Mouse (Mus musculus) MEL (cell line): ENCODE results near the gene Rab44. TPM values are rescaled to one million over a fixed set of nuclear protein-coding genes. Genes with fewer than 3 reads are reported as not detected.

Source experiments
- DNase-seq: peaks from one replicate; pipeline ENCODE4 v3.0.0; 2011; ENCODE audit warnings: low read depth, low spot score
- H3K27ac ChIP-seq: 2 replicates; pipeline ENCODE4 v1.5.1; 2012; ENCODE audit warnings: low read depth, mild to moderate bottlenecking, control low read depth, low read length, moderate library complexity; ENCODE audit not compliant: control insufficient read depth
- H3K27me3 ChIP-seq, 2 experiments: fragments of 150-350 bp in 1 of 2; sonication (generic) in 1 of 2; 2 replicates each; pipeline ENCODE4 v1.6.1; 2012; ENCODE audit warnings: low read length in 2 of 2, mild to moderate bottlenecking in 2 of 2, improper control_type of control experiment in 1 of 2, moderate library complexity in 1 of 2; ENCODE audit not compliant: insufficient read depth in 2 of 2, control insufficient read depth in 1 of 2
- H3K36me3 ChIP-seq, 2 experiments: 2 replicates each; pipeline ENCODE4 v1.6.1; 2012 to 2014; ENCODE audit warnings: low read length in 2 of 2, improper control_type of control experiment in 1 of 2, inconsistent platforms in 1 of 2, mild to moderate bottlenecking in 1 of 2; ENCODE audit not compliant: insufficient read depth in 2 of 2, control insufficient read depth in 1 of 2
- H3K4me1 ChIP-seq, 2 experiments: fragments of 150-350 bp in 1 of 2; sonication (generic) in 1 of 2; 2 replicates each; pipeline ENCODE4 v1.6.1; 2012; ENCODE audit warnings: low read length in 2 of 2, improper control_type of control experiment in 1 of 2, mild to moderate bottlenecking in 1 of 2; ENCODE audit not compliant: insufficient read depth in 2 of 2, control insufficient read depth in 1 of 2
- H3K4me3 ChIP-seq, 2 experiments: fragments of 150-350 bp in 1 of 2; sonication (generic) in 1 of 2; 2 replicates each; pipeline ENCODE4 v1.5.1; 2012; ENCODE audit warnings: low read depth in 2 of 2, low read length in 2 of 2, mild to moderate bottlenecking in 2 of 2, moderate library complexity in 2 of 2, control low read depth in 1 of 2, improper control_type of control experiment in 1 of 2; ENCODE audit not compliant: control insufficient read depth in 1 of 2, insufficient read depth in 1 of 2
- H3K79me2 ChIP-seq: 2 replicates; pipeline ENCODE4 v1.6.1; 2012; ENCODE audit warnings: mild to moderate bottlenecking, low read length, moderate library complexity; ENCODE audit not compliant: control insufficient read depth, poor library complexity, insufficient read depth
- H3K9ac ChIP-seq: 2 replicates; pipeline ENCODE4 v1.6.1; 2012; ENCODE audit warnings: low read depth, mild to moderate bottlenecking, control low read depth, low read length, moderate library complexity; ENCODE audit not compliant: control insufficient read depth, poor library complexity, severe bottlenecking
- H3K9me3 ChIP-seq: fragments of 150-350 bp; sonication (generic); replicated peaks from 2 replicates; pipeline ENCODE4 v1.6.1; 2012; ENCODE audit warnings: mild to moderate bottlenecking, low read length, improper control_type of control experiment, moderate library complexity; ENCODE audit not compliant: insufficient read depth
- CTCF ChIP-seq, 3 experiments: IDR thresholded peaks in 2 of 3; conservative IDR thresholded peaks in 1 of 3; 2 replicates each; pipeline ENCODE4 v1.5.1; 2011 to 2012; ENCODE audit warnings: low read length in 3 of 3, low read depth in 2 of 3, mild to moderate bottlenecking in 2 of 3, improper control_type of control experiment in 1 of 3, inconsistent platforms in 1 of 3, mixed read lengths in 1 of 3, moderate library complexity in 1 of 3; ENCODE audit not compliant: control insufficient read depth in 1 of 3, insufficient read depth in 1 of 3, poor library complexity in 1 of 3, severe bottlenecking in 1 of 3
- ELF1 ChIP-seq: IDR thresholded peaks from 2 replicates; pipeline ENCODE4 v1.6.1; 2014; ENCODE audit warnings: low read depth, mild to moderate bottlenecking, inconsistent platforms, low read length, improper control_type of control experiment, moderate library complexity
- ETS1 ChIP-seq: IDR thresholded peaks from 2 replicates; pipeline ENCODE4 v1.6.1; 2012; ENCODE audit warnings: low read depth, mild to moderate bottlenecking, inconsistent platforms, low read length, improper control_type of control experiment, moderate library complexity
- MAZ ChIP-seq: IDR thresholded peaks from 2 replicates; pipeline ENCODE4 v1.6.1; 2012; ENCODE audit warnings: low read depth, mild to moderate bottlenecking, inconsistent platforms, low read length, improper control_type of control experiment
- MEF2A ChIP-seq: IDR thresholded peaks from 2 replicates; pipeline ENCODE4 v1.6.1; 2014; ENCODE audit warnings: low read depth, mild to moderate bottlenecking, inconsistent platforms, low read length, improper control_type of control experiment; ENCODE audit not compliant: poor library complexity, insufficient replicate concordance, severe bottlenecking; ENCODE audit errors: extremely low read depth
- MYB ChIP-seq: IDR thresholded peaks from 2 replicates; pipeline ENCODE4 v1.6.1; 2011; ENCODE audit warnings: mild to moderate bottlenecking, low read depth, low read length, improper control_type of control experiment
- RCOR1 ChIP-seq: IDR thresholded peaks from 2 replicates; pipeline ENCODE4 v1.6.1; 2012; ENCODE audit warnings: low read depth, mild to moderate bottlenecking, inconsistent platforms, low read length, improper control_type of control experiment
- SIN3A ChIP-seq: IDR thresholded peaks from 2 replicates; pipeline ENCODE4 v1.6.1; 2012; ENCODE audit warnings: low read length, improper control_type of control experiment, inconsistent platforms
- TAL1 ChIP-seq: IDR thresholded peaks from 2 replicates; pipeline ENCODE4 v1.6.1; 2012; ENCODE audit warnings: mild to moderate bottlenecking, inconsistent platforms, low read length, moderate library complexity, mixed read lengths
- USF1 ChIP-seq: IDR thresholded peaks from 2 replicates; pipeline ENCODE4 v1.6.1; 2014; ENCODE audit warnings: low read depth, mild to moderate bottlenecking, inconsistent platforms, low read length, improper control_type of control experiment, moderate library complexity
- USF2 ChIP-seq, 2 experiments: IDR thresholded peaks; 2 replicates each; pipeline ENCODE4 v1.6.1; 2011 to 2012; ENCODE audit warnings: improper control_type of control experiment in 2 of 2, low read length in 2 of 2, borderline replicate concordance in 1 of 2, inconsistent platforms in 1 of 2, low read depth in 1 of 2, mild to moderate bottlenecking in 1 of 2; ENCODE audit not compliant: insufficient read depth in 1 of 2
- ZKSCAN1 ChIP-seq: IDR thresholded peaks from 2 replicates; pipeline ENCODE4 v1.6.1; 2012; ENCODE audit warnings: low read depth, mild to moderate bottlenecking, inconsistent platforms, low read length, improper control_type of control experiment, moderate library complexity
- ZNF384 ChIP-seq: IDR thresholded peaks from 2 replicates; pipeline ENCODE4 v1.6.1; 2012; ENCODE audit warnings: low read depth, mild to moderate bottlenecking, inconsistent platforms, low read length, improper control_type of control experiment
- polyA plus RNA-seq, 2 experiments: library from polyadenylated mRNA; stranded (reverse) in 1 of 2; unstranded in 1 of 2; fragments of >175 nt in 1 of 2; fragments of >200 nt in 1 of 2; gene quantifications; 2 replicates each; pipeline versions ENCODE4 v1.2.1 to v1.2.4; 2012; ENCODE audit warnings: low replicate concordance in 2 of 2, low read depth in 1 of 2; ENCODE audit not compliant: insufficient read length in 2 of 2, insufficient read depth in 1 of 2, missing spikeins in 1 of 2
- total RNA-seq: library from RNA; depleted of rRNA; stranded (reverse); fragments of 300-350 nt; gene quantifications from 2 replicates; pipeline ENCODE4 v1.2.3, GENCODE M21; 2012

The Rab44 gene
- total and polyA plus RNA-seq, 3 experiments = 7.0 to 9.5 TPM; not detected in 1

GRCm38 (mm10) chr17:29071820-29072219 lies 42.1 kb upstream of the Rab44 start:
- no peak overlapping the region for H3K9ac ChIP-seq
- no peaks in the 10 kb centered on the region for H3K79me2 ChIP-seq
- H3K36me3 ChIP-seq = peaks cover 0 to 6% of the 10 kb centered on the region in 2 experiments; a peak in 2 of 4 replicates
- DNase-seq = no peak
- no peak overlapping the region for H3K27ac ChIP-seq
- no peaks in the 10 kb centered on the region for H3K9me3 ChIP-seq
- H3K27me3 ChIP-seq = no peaks in the 10 kb centered on the region
- H3K4me3 ChIP-seq = no peak overlapping the region
- TF ChIP-seq MAZ (no peak), SIN3A (no peak)
- H3K4me1 ChIP-seq = peaks cover 3 to 16% of the 10 kb centered on the region in 2 experiments; a peak in 3 of 4 replicates

GRCm38 (mm10) chr17:29072701-29073307 lies 41.1 kb upstream of the Rab44 start:
- TF ChIP-seq MYB (no peak), MEF2A (no peak), ETS1 (no peak), USF2 (IDR thresholded peaks at IDR 0.05; ENCODE audit: borderline replicate concordance in 1 of 2, insufficient read depth in 1 of 2, low read depth in 1 of 2, low read length in 2 of 2) (no peak)
- Histone ChIP-seq H3K4me3 (no peak overlapping the region), H3K27ac (no peak overlapping the region), H3K79me2 (no peaks in the 10 kb centered on the region), H3K9me3 (no peaks in the 10 kb centered on the region), H3K9ac (no peak overlapping the region), H3K4me1 (peaks cover under 1 to 15% of the 10 kb centered on the region in 2 experiments), H3K27me3 (no peaks in the 10 kb centered on the region), H3K36me3 (peaks cover 0 to 5% of the 10 kb centered on the region in 2 experiments; a peak in 2 of 4 replicates)
- no peak for DNase-seq

GRCm38 (mm10) chr17:29073313-29073712 lies 40.6 kb upstream of the Rab44 start:
- peaks cover 3 to 13% of the 10 kb centered on the region in 2 experiments for H3K4me1 ChIP-seq
- H3K9me3 ChIP-seq = no peaks in the 10 kb centered on the region
- H3K27me3 ChIP-seq = no peaks in the 10 kb centered on the region
- no peak for DNase-seq
- TF ChIP-seq CTCF (IDR thresholded peaks at IDR 0.05 in 2 of 3, conservative IDR thresholded peaks at IDR 0.05 in 1 of 3; ENCODE audit: control insufficient read depth in 1 of 3, insufficient read depth in 1 of 3, low read depth in 2 of 3, low read length in 3 of 3, poor library complexity in 1 of 3, severe bottlenecking in 1 of 3) (no peak), ZNF384 (no peak), RCOR1 (no peak), TAL1 (no peak), MEF2A (no peak), ELF1 (no peak), USF1 (no peak), ZKSCAN1 (no peak)
- H3K27ac ChIP-seq = no peak overlapping the region
- no peak overlapping the region for H3K9ac ChIP-seq
- H3K4me3 ChIP-seq = no peak overlapping the region
- H3K36me3 ChIP-seq = peaks cover 0 to 6% of the 10 kb centered on the region in 2 experiments; a peak in 2 of 4 replicates
- no peaks in the 10 kb centered on the region; the same call in 1 of the 2 replicates for H3K79me2 ChIP-seq
